Comparison of ENCODE assay signal across 18 mouse cellular contexts in genomic region chr11:76851512-76851911, GRCm38 (mm10). TPM values are rescaled to one million over a fixed set of nuclear protein-coding genes. Genes with fewer than 3 reads are reported as not detected.
DNase-seq lines count a peak whose midpoint lies in the region; ATAC-seq and TF ChIP-seq lines count a peak whose summit lies in the region.
"Had no signal": no experiment of that assay in that cellular context is flagged by ENCODE, and none has a peak within 500 bp of the region (broad histone marks: within the 10 kb centered on the region; RNA-seq: fewer than 3 reads in every experiment).

No protein-coding gene starts in this region.

- no peak for TF ChIP-seq EP300 in stomach, postnatal 0 days (optimal IDR thresholded peaks at IDR 0.05)

- H3K4me1 ChIP-seq in stomach, postnatal 0 days (replicated peaks; ENCODE audit: control insufficient read depth, insufficient read depth), result no peaks in the 10 kb centered on the region
- H3K4me1 ChIP-seq: limb, embryonic 13.5 days had no signal

- H3K4me3 ChIP-seq in stomach, postnatal 0 days (ENCODE audit: low read depth, low read length), result no peak overlapping the region
- H3K4me3 ChIP-seq: embryonic facial prominence, embryonic 12.5 days; left cerebral cortex, adult 2 months; limb, embryonic 13.5 days; midbrain, embryonic 13.5 days had no signal

- H3K27me3 ChIP-seq in stomach, postnatal 0 days (ENCODE audit: control insufficient read depth, insufficient read depth, low read length), result no peaks in the 10 kb centered on the region
- H3K27me3 ChIP-seq: embryonic facial prominence, embryonic 12.5 days; limb, embryonic 13.5 days; midbrain, embryonic 13.5 days had no signal

- no peak overlapping the region for H3K27ac ChIP-seq in stomach, postnatal 0 days (replicated peaks)
- H3K27ac ChIP-seq: embryonic facial prominence, embryonic 12.5 days; left cerebral cortex, adult 2 months; limb, embryonic 13.5 days; midbrain, embryonic 13.5 days had no signal

- no peak overlapping the region for H3K9ac ChIP-seq in stomach, postnatal 0 days (ENCODE audit: low read length)
- H3K9ac ChIP-seq: embryonic facial prominence, embryonic 12.5 days; limb, embryonic 13.5 days; midbrain, embryonic 13.5 days had no signal

- H3K36me3 ChIP-seq in stomach, postnatal 0 days (ENCODE audit: control insufficient read depth, insufficient read depth, low read length), result no peaks in the 10 kb centered on the region
- H3K36me3 ChIP-seq: embryonic facial prominence, embryonic 12.5 days; limb, embryonic 13.5 days; midbrain, embryonic 13.5 days had no signal

- peak; percentile 53 for TF ChIP-seq CTCF in stomach, postnatal 0 days (IDR thresholded peaks at IDR 0.05; ENCODE audit: low read depth)

- peak; percentile 48 for DNase-seq in CD4-positive, CD25-positive, alpha-beta regulatory T cell, adult 2 months (ENCODE audit: low read depth, low spot score)
- DNase-seq in layer of hippocampus, adult 11-12 months (ENCODE audit: low spot score), result peak; percentile 1
- DNase-seq in layer of hippocampus, adult 8-10 months (ENCODE audit: low spot score in 2 of 2), result no peak
- peak; percentile 12 to 38 for DNase-seq in urinary bladder, postnatal 4 days (ENCODE audit: low spot score in 2 of 2)
- no peak for DNase-seq in urinary bladder, adult 18-20 months (ENCODE audit: low spot score in 2 of 2)
- DNase-seq in stomach, postnatal 0 days (ENCODE audit: low spot score), result no peak
- DNase-seq in spleen, postnatal 36 days (ENCODE audit: low spot score in 2 of 2), result no peak
- DNase-seq: adrenal gland, postnatal 10 days; heart, postnatal 14 days; kidney, postnatal 4 days; lung, postnatal 4 days had no signal

- no peak for ATAC-seq in CD4-positive, CD25-positive, alpha-beta regulatory T cell, adult 4 months
- ATAC-seq in stomach, postnatal 0 days (ENCODE audit: low FRiP score, low TSS enrichment), result no peak
- ATAC-seq: midbrain, embryonic 13.5 days had no signal

- H3K9me3 ChIP-seq in stomach, postnatal 0 days (ENCODE audit: control insufficient read depth, low read length), result no peaks in the 10 kb centered on the region
- H3K9me3 ChIP-seq: embryonic facial prominence, embryonic 12.5 days; midbrain, embryonic 13.5 days had no signal

- 78% methylated on average over 3 of the region's 3 CpGs for WGBS in stomach, postnatal 0 days

- H3K4me2 ChIP-seq in stomach, postnatal 0 days (replicated peaks; ENCODE audit: low read depth), result no peak overlapping the region
- H3K4me2 ChIP-seq: embryonic facial prominence, embryonic 12.5 days; limb, embryonic 13.5 days; midbrain, embryonic 13.5 days had no signal

RNA-seq across cellular contexts. Expression of gene Cpd, which starts 4.7 kb away (rescaled TPM):
- 1 to 10 TPM; 3.5 to 4.0 TPM for polyA plus RNA-seq in CD4-positive, CD25-positive, alpha-beta regulatory T cell, adult 4 months (2017; shearing (Covaris generic))
- total RNA-seq in layer of hippocampus, adult 8-10 months (2022), result 10 to 100 TPM; 62.5 to 68.6 (median 64.4) TPM
- 15.9 and 16.1 TPM in 2 replicates for polyA plus RNA-seq in stomach, postnatal 0 days (2015; fragmentation: Nextera tagmentation; extraction: Ambion mirVana)

RNA-seq across cellular contexts. Expression of gene Tmigd1, which starts 50.4 kb away (rescaled TPM):
- polyA plus RNA-seq in CD4-positive, CD25-positive, alpha-beta regulatory T cell, adult 4 months (2017; shearing (Covaris generic)), result under 1 TPM in 1 of 2 experiments, not detected in 1; 0.65 TPM
- not detected for total RNA-seq in layer of hippocampus, adult 8-10 months (2022)
- 1.7 and 1.9 TPM in 2 replicates for polyA plus RNA-seq in stomach, postnatal 0 days (2015; fragmentation: Nextera tagmentation; extraction: Ambion mirVana)
- total RNA-seq: granulocyte monocyte progenitor cell, adult 5-6 weeks; left cerebral cortex, adult 2 months had no signal
- polyA plus RNA-seq: embryonic facial prominence, embryonic 12.5 days; limb, embryonic 13.5 days; midbrain, embryonic 13.5 days; stomach, embryonic 14.5 days had no signal

Comparison
In these comparisons a context has a peak if more than half of its experiments do, and no peak if none do; other contexts are left out.
1. DNase-seq: peak in CD4-positive, CD25-positive, alpha-beta regulatory T cell, adult 2 months (single experiment), layer of hippocampus, adult 11-12 months (single experiment) and urinary bladder, postnatal 4 days (2 of 2); none in layer of hippocampus, adult 8-10 months (0 of 2), urinary bladder, adult 18-20 months (0 of 2), stomach, postnatal 0 days (single experiment) and spleen, postnatal 36 days (0 of 2).